Mouse (Mus musculus) heart, embryonic 13.5 days (tissue): ENCODE data around the gene Mertk. TPM values are rescaled to one million over a fixed set of nuclear protein-coding genes. Genes with fewer than 3 reads are reported as not detected.

Experiments used
- ATAC-seq: fragments of 200-750 bp; cut with Nextera tagmentation; 2 replicates; pipeline ENCODE4 v1.8.0; 2017; ENCODE audit warnings: moderate TSS enrichment; ENCODE audit not compliant: insufficient number of reproducible peaks, low FRiP score, low TSS enrichment; ENCODE audit errors: extremely low read depth
- H3K27ac ChIP-seq: fragments of 300-500 bp; sonication (generic); replicated peaks from 2 replicates; pipeline ENCODE4 v1.5.1; 2015; ENCODE audit warnings: moderate library complexity, mild to moderate bottlenecking, inconsistent platforms
- H3K27me3 ChIP-seq: fragments of 300-500 bp; sonication (generic); replicated peaks from 2 replicates; pipeline ENCODE4 v1.6.1; 2015; ENCODE audit warnings: mild to moderate bottlenecking, inconsistent platforms
- H3K36me3 ChIP-seq: fragments of 300-500 bp; sonication (generic); 2 replicates; pipeline ENCODE4 v1.6.1; 2015; ENCODE audit warnings: mild to moderate bottlenecking, inconsistent platforms
- H3K4me1 ChIP-seq: fragments of 300-500 bp; sonication (generic); 2 replicates; pipeline ENCODE4 v1.6.1; 2015; ENCODE audit warnings: inconsistent platforms
- H3K4me2 ChIP-seq: fragments of 300-500 bp; sonication (generic); 2 replicates; pipeline ENCODE4 v1.6.1; 2015; ENCODE audit warnings: inconsistent platforms, mild to moderate bottlenecking, moderate library complexity
- H3K4me3 ChIP-seq: fragments of 300-500 bp; sonication (generic); 2 replicates; pipeline ENCODE4 v1.5.1; 2015; ENCODE audit warnings: moderate library complexity, mild to moderate bottlenecking, inconsistent platforms
- H3K9ac ChIP-seq: fragments of 300-500 bp; sonication (generic); 2 replicates; pipeline ENCODE4 v1.6.1; 2015; ENCODE audit warnings: inconsistent platforms, mild to moderate bottlenecking, moderate library complexity
- H3K9me3 ChIP-seq: fragments of 300-500 bp; sonication (generic); 2 replicates; pipeline ENCODE4 v1.6.1; 2016; ENCODE audit warnings: inconsistent platforms
- WGBS: fragments of 180-500 bp; shearing (Covaris S2); methylation state at CpG from one replicate; pipeline ENCODE4 v1.1.7; 2015; ENCODE audit warnings: mixed read lengths; 5-methylcytosine and 5-hydroxymethylcytosine counted together
- polyA plus RNA-seq: library from polyadenylated mRNA; unstranded; fragments of >200 nt; fragmentation: Nextera tagmentation; extraction: Ambion mirVana; gene quantifications from 2 replicates; pipeline ENCODE4 v1.2.1, GENCODE M21; 2015

Mertk gene
- polyA plus RNA-seq, 1 experiment from 2014 or later: 4.0 TPM

GRCm38 (mm10) chr2:128738725-128739258 lies 40.0 kb downstream of the Mertk start:
- Histone ChIP-seq H3K4me2 (no peak overlapping the region), H3K4me3 (no peak overlapping the region), H3K9me3 (no peaks in the 10 kb centered on the region), H3K4me1 (peaks cover 26% of the 10 kb centered on the region), H3K9ac (no peak overlapping the region), H3K27me3 (no peaks in the 10 kb centered on the region), H3K36me3 (peaks cover 12% of the 10 kb centered on the region; the same call in 1 of the 2 replicates), H3K27ac (no peak overlapping the region)
- WGBS: 81% methylated on average over 10 of the region's 10 CpGs
- no peak for ATAC-seq

DNA sequence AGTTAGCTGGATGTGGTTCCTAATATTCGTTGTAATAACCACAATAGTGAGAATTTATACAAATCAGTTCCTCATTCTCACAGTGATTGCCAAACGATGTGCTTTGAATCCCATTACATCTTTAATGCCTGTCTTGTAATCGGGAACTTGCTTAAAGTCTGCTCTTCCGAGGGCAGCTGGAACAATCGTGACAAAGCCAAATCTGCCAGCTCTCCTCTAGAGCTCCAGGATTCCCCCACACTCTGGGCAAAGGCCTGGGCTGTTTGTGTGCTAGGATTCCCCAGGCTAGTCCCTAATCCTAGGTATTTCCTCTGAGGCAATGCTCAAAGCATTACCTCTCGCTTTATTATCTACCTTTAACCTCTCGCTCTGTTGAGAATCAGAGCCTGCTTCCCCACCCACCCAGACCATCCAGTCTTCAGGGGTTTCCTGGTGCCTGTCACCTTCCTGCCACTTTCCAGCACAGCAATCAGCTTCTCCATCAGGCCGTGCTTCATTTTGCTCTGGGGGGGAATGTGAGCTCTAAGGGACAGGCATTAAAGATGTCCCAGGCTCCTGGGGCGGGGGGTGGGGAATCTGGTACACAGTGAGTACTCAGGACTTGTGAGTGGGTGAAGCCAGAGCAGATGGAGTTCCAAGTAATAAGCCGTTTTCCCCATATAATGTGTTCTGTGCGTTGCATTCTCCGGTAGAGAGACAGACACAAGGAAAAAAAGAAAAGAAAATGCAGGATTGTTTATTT lies 47.3 kb downstream of the Mertk start:
- no peak overlapping the region for H3K4me2 ChIP-seq
- H3K27ac ChIP-seq: peak overlapping the region; percentile 41; the same call in 1 of the 2 replicates
- ATAC-seq: no peak
- H3K4me3 ChIP-seq: no peak overlapping the region
- H3K27me3 ChIP-seq: no peaks in the 10 kb centered on the region
- WGBS: 55% methylated on average over 12 of the region's 12 CpGs
- H3K9me3 ChIP-seq: no peaks in the 10 kb centered on the region
- H3K36me3 ChIP-seq: peaks cover 8% of the 10 kb centered on the region; the same call in 1 of the 2 replicates
- peak overlapping the region; percentile 17 for H3K9ac ChIP-seq
- peaks cover 45% of the 10 kb centered on the region for H3K4me1 ChIP-seq

DNA sequence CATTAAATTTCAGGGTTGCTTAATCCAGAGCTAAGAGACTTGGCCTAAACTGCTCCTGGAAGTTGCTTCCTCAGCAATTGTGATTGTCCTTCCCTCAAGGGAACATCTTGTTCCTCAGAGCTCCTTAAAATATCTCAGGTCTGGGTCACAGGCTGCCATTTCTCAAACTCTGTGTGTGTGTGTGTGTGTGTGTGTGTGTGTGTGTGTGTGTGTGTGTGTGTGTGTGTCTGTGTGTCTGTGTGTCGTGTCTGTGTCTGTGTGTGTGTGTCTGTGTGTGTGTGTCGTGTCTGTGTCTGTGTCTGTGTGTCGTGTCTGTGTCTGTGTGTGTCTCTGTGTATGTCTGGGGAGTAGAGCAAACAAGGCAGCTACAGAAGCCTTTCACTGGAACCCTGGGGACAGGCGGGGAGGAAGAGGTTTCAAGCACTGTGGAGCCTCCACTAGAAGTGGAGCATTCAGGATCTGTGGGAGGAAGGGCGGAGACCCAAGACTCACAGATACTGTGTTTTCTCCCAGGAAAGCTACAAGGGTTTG lies 47.9 kb downstream of the Mertk start:
- Histone ChIP-seq H3K36me3 (peaks cover 8% of the 10 kb centered on the region; the same call in 1 of the 2 replicates), H3K4me2 (no peak overlapping the region), H3K4me1 (peaks cover 50% of the 10 kb centered on the region), H3K9ac (no peak overlapping the region; the same call in 1 of the 2 replicates), H3K9me3 (no peaks in the 10 kb centered on the region), H3K4me3 (no peak overlapping the region), H3K27ac (peak overlapping the region; percentile 41), H3K27me3 (no peaks in the 10 kb centered on the region)
- ATAC-seq: no peak
- WGBS: 74% methylated on average over 5 of the region's 5 CpGs

DNA sequence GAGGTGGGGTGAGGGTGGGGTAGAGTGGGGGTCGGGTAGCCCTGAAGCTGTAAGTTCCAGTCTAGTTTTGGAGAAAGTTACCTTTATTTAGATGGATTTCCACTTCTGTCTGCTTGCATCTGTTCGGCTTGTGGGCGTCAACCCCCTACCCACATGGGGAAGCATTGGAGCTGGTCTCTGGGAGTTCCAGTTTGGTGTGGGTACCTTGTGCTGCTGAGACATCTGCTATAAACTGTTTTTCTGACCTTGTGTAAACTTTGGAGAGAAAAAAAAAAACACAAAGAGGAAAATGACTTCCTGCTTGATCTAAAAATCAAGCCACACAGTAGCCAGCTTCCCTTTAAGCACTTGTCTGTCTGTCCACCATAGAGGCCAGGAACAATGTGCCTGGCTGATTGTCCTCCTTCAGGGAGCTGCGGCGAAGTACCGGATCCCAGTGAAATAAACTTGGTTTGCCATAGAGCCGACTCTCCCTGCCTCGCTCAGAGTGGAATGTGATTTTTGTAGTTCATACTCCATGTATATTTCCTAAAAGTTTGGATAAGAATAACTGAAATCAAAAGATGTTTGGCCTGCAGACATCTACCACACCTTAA lies 48.8 kb downstream of the Mertk start:
- 63% methylated on average over 8 of the region's 8 CpGs for WGBS
- peaks cover 58% of the 10 kb centered on the region for H3K4me1 ChIP-seq
- H3K9me3 ChIP-seq: no peaks in the 10 kb centered on the region
- H3K4me3 ChIP-seq: no peak overlapping the region
- H3K36me3 ChIP-seq: peaks cover 6% of the 10 kb centered on the region
- H3K27ac ChIP-seq: peak overlapping the region; percentile 41
- H3K4me2 ChIP-seq: peak overlapping the region; percentile 9; the same call in 1 of the 2 replicates
- ATAC-seq: no peak
- H3K27me3 ChIP-seq: no peaks in the 10 kb centered on the region
- no peak overlapping the region; the same call in 1 of the 2 replicates for H3K9ac ChIP-seq

DNA sequence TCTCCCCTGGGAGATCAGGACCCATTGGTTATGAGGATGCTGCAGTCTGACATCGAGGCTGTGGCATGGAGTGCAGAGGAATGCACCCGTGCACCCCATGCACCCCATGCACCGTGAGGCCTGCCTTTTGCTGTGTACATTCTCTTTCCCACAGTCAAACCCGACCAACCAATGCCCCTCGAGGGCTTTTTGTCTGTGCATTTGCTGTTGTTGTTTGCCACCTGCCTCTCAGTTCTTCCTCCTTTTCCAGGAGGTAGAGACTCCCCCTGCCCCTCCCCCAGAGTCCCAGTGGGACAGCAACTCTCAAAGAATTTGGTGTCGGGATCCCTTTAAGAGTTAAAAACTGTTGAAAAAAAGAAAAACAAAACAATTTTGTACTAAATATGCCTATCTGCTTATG lies 49.4 kb downstream of the Mertk start:
- ATAC-seq: no peak
- no peak overlapping the region for H3K4me3 ChIP-seq
- no peaks in the 10 kb centered on the region for H3K27me3 ChIP-seq
- peaks cover 61% of the 10 kb centered on the region for H3K4me1 ChIP-seq
- H3K4me2 ChIP-seq: no peak overlapping the region
- no peak overlapping the region for H3K9ac ChIP-seq
- no peak overlapping the region for H3K27ac ChIP-seq
- H3K9me3 ChIP-seq: no peaks in the 10 kb centered on the region
- 62% methylated on average over 6 of the region's 6 CpGs for WGBS
- H3K36me3 ChIP-seq: peaks cover 6% of the 10 kb centered on the region

- 62% methylated on average over 6 of the region's 6 CpGs for WGBS
- H3K4me2 ChIP-seq: no peak overlapping the region
- no peak overlapping the region for H3K4me3 ChIP-seq
- ATAC-seq: no peak
- peaks cover 64% of the 10 kb centered on the region for H3K4me1 ChIP-seq
- no peaks in the 10 kb centered on the region for H3K27me3 ChIP-seq
- no peak overlapping the region for H3K9ac ChIP-seq
- H3K36me3 ChIP-seq: peaks cover 7% of the 10 kb centered on the region
- H3K9me3 ChIP-seq: no peaks in the 10 kb centered on the region
- H3K27ac ChIP-seq: no peak overlapping the region
Measured at GRCm38 (mm10) chr2:128751030-128751429, 52.3 kb downstream of the Mertk start.

DNA sequence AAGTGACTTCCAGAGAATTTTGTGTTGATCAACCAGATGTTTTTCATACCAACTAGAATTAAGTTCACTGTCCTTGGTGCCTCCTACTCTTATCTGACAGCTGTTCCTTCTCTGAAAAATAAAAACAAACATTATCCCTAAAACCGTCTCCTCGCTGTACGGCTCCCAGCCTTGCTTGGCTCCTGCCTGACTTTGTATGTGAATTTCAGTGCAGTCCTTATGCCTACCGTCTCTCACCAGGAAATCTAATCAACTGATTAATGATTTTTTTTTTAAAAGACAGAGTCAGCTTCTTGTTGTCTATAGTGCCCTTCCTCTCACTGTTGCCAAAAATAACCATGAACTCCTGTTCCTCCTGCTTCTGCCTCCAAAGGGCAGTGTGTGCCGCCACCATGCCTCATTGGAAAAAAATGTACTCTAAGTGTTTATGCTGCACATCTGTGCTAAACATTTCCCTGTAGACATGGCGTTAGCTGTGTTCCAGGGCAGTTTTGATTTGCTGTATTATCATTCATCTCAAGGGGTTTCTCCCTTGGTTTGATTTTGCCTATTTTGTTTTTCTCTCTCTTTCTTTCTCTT lies 54.6 kb downstream of the Mertk start:
- Histone ChIP-seq H3K27me3 (no peaks in the 10 kb centered on the region), H3K9me3 (no peaks in the 10 kb centered on the region), H3K4me2 (peak overlapping the region; percentile 30), H3K36me3 (peaks cover 21% of the 10 kb centered on the region), H3K9ac (no peak overlapping the region), H3K27ac (peak overlapping the region; percentile 65), H3K4me1 (peaks cover 45% of the 10 kb centered on the region), H3K4me3 (no peak overlapping the region)
- ATAC-seq: no peak
- 20% methylated on average over 6 of the region's 6 CpGs for WGBS

GRCm38 (mm10) chr2:128755149-128755691 lies 56.5 kb downstream of the Mertk start:
- Histone ChIP-seq H3K9ac (no peak overlapping the region), H3K36me3 (peaks cover 27% of the 10 kb centered on the region), H3K4me1 (peaks cover 53% of the 10 kb centered on the region), H3K27ac (no peak overlapping the region), H3K4me2 (no peak overlapping the region), H3K9me3 (no peaks in the 10 kb centered on the region), H3K27me3 (no peaks in the 10 kb centered on the region), H3K4me3 (no peak overlapping the region)
- 76% methylated on average over 4 of the region's 4 CpGs for WGBS
- no peak for ATAC-seq

GRCm38 (mm10) chr2:128758724-128759340 lies 60.1 kb downstream of the Mertk start:
- peak overlapping the region; percentile 34; the same call in 1 of the 2 replicates for H3K27ac ChIP-seq

DNA sequence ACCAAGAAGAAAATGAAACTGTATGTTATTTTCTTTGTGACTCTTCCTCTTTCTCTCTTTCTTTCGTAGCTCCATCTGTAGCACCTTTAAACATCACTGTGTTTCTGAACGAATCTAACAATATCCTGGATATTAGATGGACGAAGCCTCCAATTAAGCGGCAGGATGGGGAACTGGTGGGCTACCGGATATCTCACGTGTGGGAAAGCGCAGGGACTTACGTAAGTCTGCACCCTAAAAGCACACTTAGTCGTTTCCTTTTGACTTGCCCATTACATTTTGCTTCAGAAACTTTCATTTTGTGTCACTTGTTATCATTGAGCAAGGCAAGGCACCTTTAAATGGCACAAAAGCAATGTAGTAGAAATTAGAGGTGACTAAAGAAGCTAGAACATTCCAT lies 63.3 kb downstream of the Mertk start:
- no peak overlapping the region for H3K4me2 ChIP-seq
- H3K27me3 ChIP-seq: no peaks in the 10 kb centered on the region
- H3K36me3 ChIP-seq: peaks cover 45% of the 10 kb centered on the region
- ATAC-seq: no peak
- 86% methylated on average over 9 of the region's 9 CpGs for WGBS
- H3K9ac ChIP-seq: no peak overlapping the region
- H3K27ac ChIP-seq: no peak overlapping the region
- no peak overlapping the region for H3K4me3 ChIP-seq
- H3K9me3 ChIP-seq: no peaks in the 10 kb centered on the region
- H3K4me1 ChIP-seq: peaks cover 11% of the 10 kb centered on the region

More at GRCm38 (mm10) chr2:128758724-128759340, 60.1 kb downstream of the Mertk start:
- Histone ChIP-seq H3K36me3 (peaks cover 47% of the 10 kb centered on the region), H3K4me1 (peaks cover 27% of the 10 kb centered on the region), H3K4me3 (no peak overlapping the region), H3K27me3 (no peaks in the 10 kb centered on the region), H3K9me3 (no peaks in the 10 kb centered on the region), H3K4me2 (peak overlapping the region; percentile 22; the same call in 1 of the 2 replicates), H3K9ac (no peak overlapping the region)
- ATAC-seq: no peak
- WGBS: 45% methylated on average over 10 of the region's 10 CpGs
